Mouse (Mus musculus) megakaryocyte-erythroid progenitor cell, adult 5 weeks (primary cell): ENCODE results near the gene Rabif. TPM values are rescaled to one million over a fixed set of nuclear protein-coding genes. Genes with fewer than 3 reads are reported as not detected.

Experiments
- polyA plus RNA-seq: library from polyadenylated mRNA; stranded (reverse); fragments of >175 nt; gene quantifications from 2 replicates; pipeline ENCODE4 v1.2.3, GENCODE M21; 2012

The Rabif gene
- 6.2 and 7.7 TPM in 2 replicates for polyA plus RNA-seq

DNA sequence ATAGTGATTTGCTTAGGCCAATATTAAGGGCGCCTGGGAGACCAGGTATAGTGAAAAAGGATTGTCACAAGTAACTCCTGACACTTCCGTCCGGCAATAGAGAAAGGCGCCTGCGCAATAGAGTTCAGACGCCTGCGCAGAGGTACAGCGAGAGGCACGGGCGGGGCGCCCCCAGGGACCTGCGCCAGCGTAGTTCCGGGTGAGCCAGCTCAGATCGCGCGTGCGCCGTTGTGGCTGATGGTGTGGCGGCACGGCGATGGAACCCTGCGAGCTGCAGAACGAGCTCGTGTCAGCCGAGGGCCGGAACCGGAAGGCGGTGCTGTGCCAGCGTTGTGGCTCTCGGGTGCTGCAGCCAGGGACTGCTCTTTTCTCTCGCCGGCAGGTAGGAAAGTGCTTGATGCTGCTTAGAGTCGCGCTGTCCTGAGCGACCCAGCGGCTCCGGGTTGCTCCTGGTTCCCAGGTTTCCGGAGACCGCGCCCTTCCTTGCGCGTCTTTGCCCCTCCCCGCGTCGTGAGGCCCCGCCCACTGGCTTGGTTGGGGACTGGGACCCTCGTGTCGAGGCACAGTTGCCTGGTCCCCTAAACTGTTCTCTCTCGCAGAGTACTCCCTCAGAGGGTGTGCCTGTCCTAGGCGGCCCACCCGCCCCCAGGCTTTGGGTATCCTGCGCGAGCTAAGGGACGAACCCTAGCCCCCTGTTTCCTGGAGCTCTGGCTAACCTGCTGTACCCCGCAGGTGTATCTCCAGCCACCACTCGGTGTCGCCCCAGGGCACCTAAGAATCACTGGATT, at the start of gene Rabif:
Gene Rabif, plus strand, starts transcription at position 221 of the 788 bp plus-strand sequence.

DNA sequence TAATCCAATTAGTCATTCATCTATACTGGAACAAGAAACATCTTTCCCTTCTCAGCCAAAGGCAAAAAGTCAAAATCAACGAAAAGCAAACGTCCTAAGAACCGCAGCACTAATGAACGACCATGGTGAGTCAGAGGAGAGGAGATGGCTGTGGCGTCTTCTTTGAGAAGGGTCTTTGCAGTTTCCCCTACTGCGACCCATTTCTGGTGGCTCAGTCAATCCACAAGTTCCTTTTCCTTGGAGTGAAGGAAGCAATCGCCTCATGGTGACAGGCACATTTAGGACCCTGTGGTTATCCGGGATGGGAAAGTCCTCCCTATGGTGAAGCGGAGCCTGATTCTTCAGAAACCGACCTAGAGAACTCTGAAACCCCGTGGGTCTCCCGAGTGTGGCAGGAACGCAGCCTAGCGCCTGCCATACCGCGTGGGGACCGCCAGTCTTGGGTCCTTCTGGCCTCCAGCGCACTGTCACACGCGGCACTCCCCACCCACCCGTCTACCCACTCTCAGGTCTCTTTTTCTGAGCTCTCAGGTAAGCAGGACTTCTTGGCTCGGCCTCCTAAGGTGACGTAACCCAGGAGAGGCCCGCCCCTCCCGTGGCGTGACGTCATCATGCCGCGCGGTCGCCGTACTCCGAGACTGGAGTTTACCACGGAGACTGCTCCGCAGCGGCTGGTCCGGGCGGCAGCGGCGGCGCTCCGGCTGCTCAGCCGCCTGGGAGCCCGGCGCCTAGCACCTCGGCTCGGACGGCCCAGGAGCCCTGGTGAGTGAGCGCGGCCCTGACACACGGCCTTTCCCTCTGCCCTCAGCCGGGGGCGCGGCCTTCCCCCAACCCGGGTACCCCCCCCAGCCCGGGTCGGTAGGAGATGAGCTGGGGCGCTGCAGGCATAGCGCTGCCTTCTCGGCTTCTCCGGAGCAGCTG, 39.3 kb upstream of the Rabif start, which contains the start of gene Klhl12:
Gene Klhl12, plus strand, starts transcription at position 628 of the 921 bp plus-strand sequence.

GRCm38 (mm10) chr1:134549632-134550132, 55.2 kb downstream of the Rabif start, which contains the start of gene Mgat4e:
TSS of gene Mgat4e (minus strand) at chr1:134549682.

Other genes starting within 250 kb of the Rabif start
- gene Myog, start 204.7 kb upstream of the Rabif start, polyA plus RNA-seq = not detected in 2 replicates
- gene Ppfia4, start 161.7 kb upstream of the Rabif start, polyA plus RNA-seq = 18.2 and 21.7 TPM in 2 replicates
- 32.0 and 33.3 TPM in 2 replicates for gene Tmem183a, start 132.7 kb upstream of the Rabif start, polyA plus RNA-seq
- not detected in 2 replicates for gene 4933406M09Rik, start 108.7 kb upstream of the Rabif start, polyA plus RNA-seq
- gene Cyb5r1, start 89.1 kb upstream of the Rabif start, polyA plus RNA-seq = 31.6 and 34.3 TPM in 2 replicates
- 80.7 and 85.5 TPM in 2 replicates for gene Adipor1, start 79.3 kb upstream of the Rabif start, polyA plus RNA-seq
- 2.2 and 2.7 TPM in 2 replicates for gene Klhl12, start 39.1 kb upstream of the Rabif start, polyA plus RNA-seq
- not detected in 2 replicates for gene Mgat4e, start 55.0 kb downstream of the Rabif start, polyA plus RNA-seq
- gene Kdm5b, start 65.5 kb downstream of the Rabif start, polyA plus RNA-seq = 11.6 and 12.5 TPM in 2 replicates
- 0.03 TPM in 1 of 2 replicates, not detected in the other for gene Syt2, start 152.0 kb downstream of the Rabif start, polyA plus RNA-seq